Mouse (Mus musculus) lung, embryonic 14.5 days (tissue): Measurements from ENCODE around the gene Zfp704. TPM values are rescaled to one million over a fixed set of nuclear protein-coding genes. Genes with fewer than 3 reads are reported as not detected.

ENCODE experiments used
- ATAC-seq: fragments of 200-750 bp; cut with Nextera tagmentation; 2 replicates; pipeline ENCODE4 v1.8.0; 2017; ENCODE audit warnings: mild to moderate bottlenecking, moderate TSS enrichment, moderate library complexity; ENCODE audit not compliant: insufficient read depth
- DNase-seq: peaks from one replicate; pipeline ENCODE4 v3.0.0-alpha.2; 2015
- H3K27ac ChIP-seq: fragments of 300-500 bp; sonication (generic); 2 replicates; pipeline ENCODE4 v1.5.1; 2014; ENCODE audit warnings: low read depth, mild to moderate bottlenecking, moderate library complexity
- H3K27me3 ChIP-seq: fragments of 300-500 bp; sonication (generic); 2 replicates; pipeline ENCODE4 v1.6.1; 2014; ENCODE audit warnings: low read length, control low read depth; ENCODE audit not compliant: insufficient read depth
- H3K36me3 ChIP-seq: fragments of 300-500 bp; sonication (generic); 2 replicates; pipeline ENCODE4 v1.6.1; 2014; ENCODE audit warnings: control low read depth; ENCODE audit not compliant: insufficient read depth
- H3K4me1 ChIP-seq: fragments of 300-500 bp; sonication (generic); 2 replicates; pipeline ENCODE4 v1.6.1; 2014; ENCODE audit warnings: antibody characterized with exemption, control low read depth; ENCODE audit not compliant: insufficient read depth
- H3K4me2 ChIP-seq: fragments of 300-500 bp; sonication (generic); 2 replicates; pipeline ENCODE4 v1.6.1; 2014; ENCODE audit warnings: mild to moderate bottlenecking
- H3K4me3 ChIP-seq: fragments of 300-500 bp; sonication (generic); 2 replicates; pipeline ENCODE4 v1.5.1; 2014; ENCODE audit warnings: low read depth, low read length
- H3K9ac ChIP-seq: fragments of 300-500 bp; sonication (generic); 2 replicates; pipeline ENCODE4 v1.6.1; 2014
- H3K9me3 ChIP-seq: fragments of 300-500 bp; sonication (generic); 2 replicates; pipeline ENCODE4 v1.6.1; 2016; ENCODE audit warnings: low read depth, low read length, control low read depth
- CTCF ChIP-seq: IDR thresholded peaks from 2 replicates; pipeline ENCODE4 v1.5.1; 2016; ENCODE audit warnings: antibody characterized with exemption, low read depth
- WGBS: fragments of 180-500 bp; shearing (Covaris S2); extraction: QIAGEN DNeasy Blood & Tissue Kit; methylation state at CpG from one replicate; pipeline ENCODE4 v1.1.7; 2014; 5-methylcytosine and 5-hydroxymethylcytosine counted together
- polyA plus RNA-seq: library from polyadenylated mRNA; unstranded; fragments of >200 nt; fragmentation: Nextera tagmentation; extraction: Ambion mirVana; gene quantifications from 2 replicates; pipeline ENCODE4 v1.2.1, GENCODE M21; 2014

Zfp704 gene
- polyA plus RNA-seq, 1 experiment from 2014 or later: 13.7 TPM

- H3K4me3 ChIP-seq: peak overlapping the region; percentile 88
- peak overlapping the region; percentile 90 for H3K4me2 ChIP-seq
- H3K9ac ChIP-seq: peak overlapping the region; percentile 87
- DNase-seq: peak; percentile 80
- H3K36me3 ChIP-seq: no peaks in the 10 kb centered on the region
- no peak for TF ChIP-seq CTCF
- H3K9me3 ChIP-seq: no peaks in the 10 kb centered on the region
- H3K27me3 ChIP-seq: no peaks in the 10 kb centered on the region
- peaks cover 12% of the 10 kb centered on the region; the same call in 1 of the 2 replicates for H3K4me1 ChIP-seq
- peak; percentile 23; the same call in 1 of the 2 replicates for ATAC-seq
- H3K27ac ChIP-seq: peak overlapping the region; percentile 98
- under 1% methylated on average over 16 of the region's 16 CpGs for WGBS
Observed at GRCm38 (mm10) chr3:9608441-9608905, 1.4 kb downstream of the Zfp704 start.

- Histone ChIP-seq H3K9ac (no peak overlapping the region), H3K4me1 (peaks cover 12% of the 10 kb centered on the region; the same call in 1 of the 2 replicates), H3K9me3 (no peaks in the 10 kb centered on the region), H3K36me3 (no peaks in the 10 kb centered on the region), H3K4me3 (peak overlapping the region; percentile 88; the same call in 1 of the 2 replicates), H3K4me2 (peak overlapping the region; percentile 90), H3K27ac (no peak overlapping the region), H3K27me3 (no peaks in the 10 kb centered on the region)
- no peak for ATAC-seq
- TF ChIP-seq CTCF: no peak
- 41% methylated on average over 5 of the region's 5 CpGs for WGBS
- no peak for DNase-seq
Observed at GRCm38 (mm10) chr3:9607686-9608085, 2.2 kb downstream of the Zfp704 start.

GRCm38 (mm10) chr3:9605784-9606706 lies 3.8 kb downstream of the Zfp704 start:
- H3K9me3 ChIP-seq: no peaks in the 10 kb centered on the region
- H3K4me2 ChIP-seq: no peak overlapping the region
- no peaks in the 10 kb centered on the region for H3K27me3 ChIP-seq
- no peak overlapping the region for H3K9ac ChIP-seq
- DNase-seq (no peak), ATAC-seq (no peak)
- 47% methylated on average over 11 of the region's 11 CpGs for WGBS
- no peaks in the 10 kb centered on the region for H3K36me3 ChIP-seq
- H3K4me3 ChIP-seq: no peak overlapping the region
- no peak overlapping the region for H3K27ac ChIP-seq
- H3K4me1 ChIP-seq: peaks cover 12% of the 10 kb centered on the region; the same call in 1 of the 2 replicates
- no peak for TF ChIP-seq CTCF

GRCm38 (mm10) chr3:9604941-9605340 lies 4.9 kb downstream of the Zfp704 start:
- peaks cover 8% of the 10 kb centered on the region; the same call in 1 of the 2 replicates for H3K4me1 ChIP-seq
- H3K27me3 ChIP-seq: no peaks in the 10 kb centered on the region
- no peaks in the 10 kb centered on the region for H3K9me3 ChIP-seq
- no peak overlapping the region for H3K4me2 ChIP-seq
- no peak overlapping the region for H3K9ac ChIP-seq
- H3K4me3 ChIP-seq: no peak overlapping the region
- H3K36me3 ChIP-seq: no peaks in the 10 kb centered on the region
- DNase-seq (no peak), ATAC-seq (no peak)
- 79% methylated on average over 7 of the region's 7 CpGs for WGBS
- TF ChIP-seq CTCF: no peak
- H3K27ac ChIP-seq: no peak overlapping the region

- peaks cover 8% of the 10 kb centered on the region; the same call in 1 of the 2 replicates for H3K4me1 ChIP-seq
- H3K27me3 ChIP-seq: no peaks in the 10 kb centered on the region
- DNase-seq (no peak), ATAC-seq (no peak)
- H3K9ac ChIP-seq: no peak overlapping the region
- no peak overlapping the region for H3K27ac ChIP-seq
- H3K4me3 ChIP-seq: no peak overlapping the region
- no peaks in the 10 kb centered on the region for H3K9me3 ChIP-seq
- TF ChIP-seq CTCF: no peak
- H3K4me2 ChIP-seq: no peak overlapping the region
- 65% methylated on average over 4 of the region's 4 CpGs for WGBS
- no peaks in the 10 kb centered on the region for H3K36me3 ChIP-seq
Observed at GRCm38 (mm10) chr3:9603866-9604265, 6.0 kb downstream of the Zfp704 start.

GRCm38 (mm10) chr3:9600577-9600976 lies 9.3 kb downstream of the Zfp704 start:
- no peak for TF ChIP-seq CTCF
- Histone ChIP-seq H3K9me3 (no peaks in the 10 kb centered on the region), H3K27me3 (no peaks in the 10 kb centered on the region), H3K4me2 (no peak overlapping the region), H3K9ac (no peak overlapping the region), H3K4me3 (no peak overlapping the region), H3K36me3 (no peaks in the 10 kb centered on the region), H3K27ac (no peak overlapping the region), H3K4me1 (no peaks in the 10 kb centered on the region; the same call in 1 of the 2 replicates)
- DNase-seq (no peak), ATAC-seq (no peak)
- WGBS: 72% methylated on average over 6 of the region's 6 CpGs

GRCm38 (mm10) chr3:9599738-9600410 lies 10.0 kb downstream of the Zfp704 start:
- H3K27me3 ChIP-seq: no peaks in the 10 kb centered on the region
- WGBS: 83% methylated on average over 11 of the region's 11 CpGs
- H3K36me3 ChIP-seq: no peaks in the 10 kb centered on the region
- no peak overlapping the region for H3K4me2 ChIP-seq
- no peaks in the 10 kb centered on the region for H3K9me3 ChIP-seq
- DNase-seq (no peak), ATAC-seq (no peak)
- H3K9ac ChIP-seq: no peak overlapping the region
- no peak overlapping the region for H3K27ac ChIP-seq
- no peak for TF ChIP-seq CTCF
- H3K4me3 ChIP-seq: no peak overlapping the region
- H3K4me1 ChIP-seq: no peaks in the 10 kb centered on the region
